Mouse (Mus musculus): ENCODE results near the gene Neurl3.

The Neurl3 gene

GRCm38 (mm10) chr1:36258631-36259030 lies 15.8 kb downstream of the Neurl3 start:
- no peak for DNase-seq (ENCODE audit: low read depth, low spot score)

GRCm38 (mm10) chr1:36257276-36257675 lies 17.2 kb downstream of the Neurl3 start:
- DNase-seq (ENCODE audit: low read depth, low spot score): no peak

GRCm38 (mm10) chr1:36255871-36256640 lies 18.4 kb downstream of the Neurl3 start:
- no peak for DNase-seq (ENCODE audit: low read depth, low spot score)

- DNase-seq (ENCODE audit: low read depth, low spot score): no peak
These were observed 19.7 kb downstream of the Neurl3 start for GRCm38 (mm10) chr1:36254635-36255360.

GRCm38 (mm10) chr1:36252791-36253190 lies 21.7 kb downstream of the Neurl3 start:
- DNase-seq (ENCODE audit: low read depth, low spot score): peak; percentile 39

GRCm38 (mm10) chr1:36251426-36251825 lies 23.1 kb downstream of the Neurl3 start:
- no peak for DNase-seq (ENCODE audit: low read depth, low spot score)

GRCm38 (mm10) chr1:36246688-36247087 lies 27.8 kb downstream of the Neurl3 start:
- DNase-seq (ENCODE audit: low read depth, low spot score): no peak

- no peak for DNase-seq (ENCODE audit: low read depth, low spot score)
These were observed 29.7 kb downstream of the Neurl3 start for GRCm38 (mm10) chr1:36244828-36245215.

- DNase-seq (ENCODE audit: low read depth, low spot score): peak; percentile 85
These were observed 30.2 kb downstream of the Neurl3 start, which contains the start of gene Uggt1 for GRCm38 (mm10) chr1:36244058-36244827. Uggt1 (minus strand) TSS chr1:36244720.

- DNase-seq (ENCODE audit: low read depth, low spot score): no peak
These were observed 30.9 kb downstream of the Neurl3 start for GRCm38 (mm10) chr1:36243447-36244057.

GRCm38 (mm10) chr1:36241903-36242429 lies 32.5 kb downstream of the Neurl3 start:
- no peak for DNase-seq (ENCODE audit: low read depth, low spot score)

GRCm38 (mm10) chr1:36240176-36240575 lies 34.3 kb downstream of the Neurl3 start:
- no peak for DNase-seq (ENCODE audit: low read depth, low spot score)

- DNase-seq (ENCODE audit: low read depth, low spot score): no peak
These were observed 35.1 kb downstream of the Neurl3 start for GRCm38 (mm10) chr1:36239396-36239795.

GRCm38 (mm10) chr1:36235855-36236254 lies 38.6 kb downstream of the Neurl3 start:
- no peak for DNase-seq (ENCODE audit: low read depth, low spot score)

- DNase-seq (ENCODE audit: low read depth, low spot score): no peak
These were observed 39.3 kb downstream of the Neurl3 start for GRCm38 (mm10) chr1:36235057-36235639.

- DNase-seq (ENCODE audit: low read depth, low spot score): no peak
These were observed 41.3 kb downstream of the Neurl3 start for GRCm38 (mm10) chr1:36233218-36233617.

- no peak for DNase-seq (ENCODE audit: low read depth, low spot score)
These were observed 43.4 kb downstream of the Neurl3 start for GRCm38 (mm10) chr1:36230919-36231705.

GRCm38 (mm10) chr1:36228461-36228860 lies 46.0 kb downstream of the Neurl3 start:
- no peak for DNase-seq (ENCODE audit: low read depth, low spot score)

- DNase-seq (ENCODE audit: low read depth, low spot score): no peak
These were observed 49.8 kb downstream of the Neurl3 start for GRCm38 (mm10) chr1:36224648-36225047.

Data from brain, embryonic 18.5 days (tissue).